Mouse (Mus musculus) left cerebral cortex, postnatal 14 days (tissue): ENCODE measurements at regions not wholly inside any gene's neighbourhood (a gene's known extent, or its start where the extent isn't known, plus 50 kb on each side); places are given as distances from the start of the nearest gene placed in this dataset.
"Not testable (repeated sequence)": the region's sequence is repeated elsewhere in the genome, so short reads cannot be mapped to it uniquely, and the experiment has no call there.

Experiments used
- DNase-seq, 2 experiments: peaks; one replicate each; pipeline ENCODE4 v3.0.0; 2021 to 2022; ENCODE audit warnings: low spot score in 2 of 2, mixed read lengths in 1 of 2
- intact Hi-C: fragments of 180-260 bp; cut with DNase I; formaldehyde crosslinking; loops from one replicate; pipeline ENCODE4 v1.15.1; 2025

- intact Hi-C loops: no loop called here
- no peak for DNase-seq
Measured at GRCm38 (mm10) chr2:57185151-57185550, 52.3 kb upstream of the Gpd2 start.

DNA sequence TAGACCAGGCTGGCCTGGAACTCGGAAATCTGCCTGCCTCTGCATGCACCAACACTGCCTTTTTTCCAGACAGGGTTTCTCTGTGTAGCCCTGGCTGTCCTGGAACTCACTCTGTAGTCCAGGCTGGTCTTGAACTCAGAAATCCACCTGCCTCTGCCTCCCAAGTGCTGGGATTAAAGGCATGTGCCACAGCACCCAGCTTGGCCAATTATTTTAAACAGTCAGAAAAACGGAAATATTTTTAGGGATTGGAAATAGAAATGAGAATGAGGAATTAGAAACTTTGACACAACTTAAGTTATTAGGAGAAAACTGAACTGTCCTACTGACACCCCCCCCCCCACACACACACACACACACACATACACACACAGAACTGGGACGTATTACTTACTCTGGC is 54.3 kb upstream of the Gpd2 start:
- DNase-seq: not testable (repeated sequence)
- intact Hi-C loops: loop anchor here (2.0 kb wide), 1 partner anchor 54 kb away; the partner anchor contains the start of gene Gpd2

DNA sequence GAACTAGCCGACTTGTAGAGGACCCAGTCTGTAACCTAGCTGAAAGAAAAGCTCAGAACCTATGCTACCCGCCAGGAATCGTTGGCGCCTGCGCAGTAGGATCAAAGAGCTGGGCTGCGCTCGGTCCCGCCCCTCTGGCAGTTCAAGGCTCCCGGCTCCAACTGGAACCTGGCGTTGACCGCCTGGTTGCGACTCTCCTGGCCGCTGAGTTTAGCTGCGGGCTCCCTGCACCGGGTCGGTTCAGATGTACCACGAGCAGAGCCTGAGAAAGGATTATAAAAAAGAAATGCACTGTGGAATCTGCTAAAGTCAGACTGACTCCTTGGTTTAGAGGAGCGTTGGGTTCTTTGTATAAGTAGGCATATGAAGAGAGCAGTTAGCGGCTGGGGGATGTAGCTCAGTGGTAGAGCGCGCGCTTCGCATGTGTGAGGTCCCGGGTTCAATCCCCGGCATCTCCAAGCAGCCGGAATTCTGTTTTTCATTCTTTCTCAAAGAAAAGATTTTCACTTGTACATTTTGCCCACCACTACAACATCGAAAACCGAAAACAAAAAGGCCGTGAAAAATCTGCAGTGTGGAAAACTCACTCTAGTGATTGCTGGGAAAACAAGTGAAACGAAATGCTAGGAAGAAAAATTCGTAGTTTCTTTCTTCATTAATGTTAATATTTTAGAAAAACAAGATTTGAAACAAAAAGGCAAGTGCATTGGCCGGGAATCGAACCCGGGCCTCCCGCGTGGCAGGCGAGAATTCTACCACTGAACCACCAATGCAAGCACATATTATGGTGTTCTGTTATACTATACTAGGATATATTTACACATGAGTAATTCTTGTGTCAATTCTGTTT is 55.5 kb upstream of the Gpd2 start:
- intact Hi-C loops: loop anchor here (2.0 kb wide), 1 partner anchor 55 kb away; the partner anchor contains the start of gene Gpd2
- DNase-seq: peak; percentile 94

GRCm38 (mm10) chr2:57181350-57181691 is 56.1 kb upstream of the Gpd2 start:
- no peak for DNase-seq
- intact Hi-C loops: no loop called here

DNA sequence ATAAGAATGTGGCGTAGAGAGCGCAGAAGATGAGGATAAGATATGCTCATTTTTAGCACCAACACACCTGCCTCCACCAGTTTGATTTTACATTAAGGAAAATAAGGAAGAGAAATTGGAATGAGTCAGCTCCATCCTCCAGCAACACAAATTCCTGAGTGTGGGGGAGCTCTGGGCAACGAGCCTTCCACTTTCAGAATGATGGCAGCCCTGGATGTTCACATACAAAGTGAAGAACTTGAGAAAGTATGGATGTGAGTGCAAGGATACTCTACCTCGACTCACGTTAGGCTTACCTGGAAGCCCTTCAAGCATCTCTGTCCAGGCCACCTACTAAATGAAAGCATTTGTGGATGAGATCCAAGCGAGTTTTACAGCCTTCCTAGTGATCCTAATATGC is 54.3 kb upstream of the Nr4a2 start:
- peak; percentile 11 to 14 for DNase-seq
- intact Hi-C loops: no loop called here

GRCm38 (mm10) chr2:57176547-57176946 is 52.7 kb upstream of the Nr4a2 start:
- DNase-seq: no peak
- intact Hi-C loops: no loop called here

- intact Hi-C loops: no loop called here
- DNase-seq: no peak
Measured at GRCm38 (mm10) chr2:57175219-57175618, 51.4 kb upstream of the Nr4a2 start.
